Mouse (Mus musculus) right cerebral cortex, adult 2 months (tissue): ENCODE data around the gene 2010111I01Rik.
A peak's percentile ranks its signal among the peaks of the same experiment; 100 is the strongest.
"Not testable (repeated sequence)": the region's sequence is repeated elsewhere in the genome, so short reads cannot be mapped to it uniquely, and the experiment has no call there.

Experiments used
- DNase-seq, 2 experiments: peaks; one replicate each; pipeline ENCODE4 v3.0.0; 2021 to 2022; ENCODE audit warnings: low spot score in 2 of 2

Gene 2010111I01Rik

DNA sequence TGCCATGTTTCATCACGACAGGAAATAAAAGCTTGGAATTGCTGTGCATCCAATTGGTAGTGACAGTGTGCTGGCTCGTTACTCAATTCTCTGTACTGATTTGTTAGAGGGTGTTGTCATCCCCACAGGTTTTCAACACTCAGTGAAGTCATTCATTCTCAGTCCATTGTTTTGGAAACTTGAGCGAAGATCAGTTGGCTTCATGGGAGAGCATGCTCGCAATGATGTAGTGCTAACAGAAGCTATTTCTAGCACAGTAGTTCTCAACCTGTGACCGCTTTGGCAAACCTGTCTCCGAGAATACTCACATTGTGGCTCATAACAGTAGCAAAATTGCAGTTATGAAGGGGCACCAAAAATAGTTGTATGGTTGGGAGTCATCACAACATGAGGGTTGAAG, 8.7 kb upstream of the 2010111I01Rik start:
- DNase-seq: no peak

DNA sequence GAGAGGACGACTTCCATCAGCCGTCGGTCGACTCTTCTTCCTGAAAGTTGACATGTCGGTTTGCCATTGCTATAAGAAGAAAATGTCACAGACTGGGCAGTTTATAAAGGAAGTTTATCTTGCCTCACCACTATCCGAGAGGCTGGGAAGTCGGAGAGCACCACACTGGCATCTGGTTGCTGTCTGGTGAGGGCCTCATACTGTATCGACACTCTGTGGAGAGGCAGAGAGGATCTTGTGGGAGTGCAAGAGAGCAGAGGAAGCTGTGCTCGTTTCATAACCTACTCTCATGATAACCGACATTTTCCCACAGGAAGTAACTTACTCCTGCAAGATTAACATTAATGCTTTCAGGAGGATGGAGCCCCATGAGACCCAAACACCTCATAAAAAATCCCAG, 7.9 kb upstream of the 2010111I01Rik start:
- DNase-seq: no peak

- DNase-seq: no peak
These were observed 1.3 kb upstream of the 2010111I01Rik start for GRCm38 (mm10) chr13:62963358-62963757.

DNA sequence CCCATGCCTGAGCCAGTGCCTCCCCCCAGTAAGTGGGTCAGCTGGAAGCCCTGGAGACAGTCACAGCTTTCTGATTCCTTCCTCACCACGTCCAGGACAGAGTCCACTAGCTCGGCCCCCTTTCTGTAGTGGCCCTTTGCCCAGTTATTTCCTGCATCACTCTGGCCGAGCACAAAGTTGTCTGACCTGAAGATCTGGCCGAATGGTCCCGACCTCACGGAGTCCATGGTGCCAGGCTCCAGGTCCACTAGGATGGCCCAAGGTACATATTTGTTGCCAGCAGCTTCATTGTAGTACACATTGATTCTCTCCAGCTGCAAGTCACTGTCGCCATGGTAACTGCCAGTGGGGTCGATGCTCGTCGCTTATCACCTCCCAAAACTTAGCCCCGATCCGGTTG, 3.5 kb downstream of the 2010111I01Rik start:
- no peak for DNase-seq

DNA sequence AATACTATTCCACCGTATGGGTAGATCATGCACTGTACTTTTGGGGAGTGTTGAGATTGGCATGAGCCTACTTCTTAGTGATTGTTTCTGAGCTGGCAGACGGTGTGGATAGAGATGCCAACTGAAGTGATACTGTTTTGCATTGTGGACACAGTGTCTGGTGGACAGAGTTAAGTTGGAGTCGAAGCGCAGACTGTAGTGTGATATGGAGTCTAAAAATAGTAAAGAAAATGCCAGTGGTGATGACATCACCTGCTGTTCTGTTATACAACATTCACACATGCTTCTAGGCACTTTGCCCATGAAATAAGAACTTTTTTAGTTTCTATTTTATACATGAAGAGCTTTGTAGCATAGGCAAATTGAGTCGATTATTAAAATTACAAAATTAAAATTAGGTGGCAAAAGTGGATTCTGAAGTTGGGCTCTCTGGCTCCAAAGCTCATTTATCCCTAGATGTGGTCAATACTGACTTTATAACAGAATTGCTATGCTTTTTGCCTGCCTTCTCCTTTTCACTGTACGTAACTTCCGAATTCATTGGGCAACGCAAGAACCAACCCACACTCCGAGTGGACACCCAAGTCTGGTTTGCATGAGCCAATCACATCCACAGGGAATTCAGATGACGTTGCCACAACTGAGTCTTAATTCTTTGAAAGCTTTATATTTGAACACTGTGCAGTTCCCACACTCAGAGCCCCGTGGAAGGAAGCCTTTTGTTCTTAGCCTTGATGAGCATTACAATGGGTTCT, 6.0 kb downstream of the 2010111I01Rik start:
- DNase-seq: peak; percentile 26 to 27

DNA sequence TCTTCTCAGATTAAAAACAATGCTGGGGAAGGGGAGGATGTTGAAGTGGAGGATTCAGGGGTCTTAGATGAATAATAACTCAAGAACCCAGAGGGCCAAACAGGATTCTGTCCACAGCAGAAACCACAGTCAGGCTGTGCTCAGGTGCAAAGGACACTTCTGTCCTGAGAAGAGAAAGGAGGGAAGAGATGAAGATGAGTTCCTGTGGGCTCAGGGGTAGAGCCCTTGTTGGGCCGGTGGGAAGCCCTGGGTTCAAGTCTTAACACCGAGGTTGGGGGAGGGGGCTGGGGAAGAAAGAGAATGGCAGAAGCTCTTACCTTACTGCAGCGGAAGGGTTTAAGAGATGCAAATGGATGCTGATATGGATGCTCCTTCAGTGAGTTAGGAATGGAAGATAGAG, 7.7 kb downstream of the 2010111I01Rik start:
- no peak for DNase-seq

GRCm38 (mm10) chr13:62973111-62973510, 8.4 kb downstream of the 2010111I01Rik start:
- DNase-seq: no peak

DNA sequence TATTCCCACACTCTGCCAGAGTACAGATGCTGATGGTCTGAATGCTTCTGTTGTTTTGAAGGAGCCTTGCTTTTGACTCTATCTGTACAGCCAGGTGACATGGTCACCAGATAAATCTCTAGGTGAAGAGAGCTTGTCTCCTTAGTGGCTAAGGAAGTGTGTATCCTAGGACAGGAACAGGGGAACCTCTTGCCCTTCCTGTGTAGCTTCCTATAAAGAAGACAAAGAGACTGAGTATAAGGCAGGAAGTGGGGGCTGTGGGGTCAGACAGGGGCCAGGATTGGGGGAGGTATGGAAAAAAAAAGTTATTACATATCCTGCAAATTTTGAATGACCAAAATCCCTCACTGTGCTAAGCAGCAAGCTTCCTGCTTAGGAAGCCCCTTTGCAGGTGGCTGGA, 13.4 kb downstream of the 2010111I01Rik start:
- DNase-seq: no peak

DNA sequence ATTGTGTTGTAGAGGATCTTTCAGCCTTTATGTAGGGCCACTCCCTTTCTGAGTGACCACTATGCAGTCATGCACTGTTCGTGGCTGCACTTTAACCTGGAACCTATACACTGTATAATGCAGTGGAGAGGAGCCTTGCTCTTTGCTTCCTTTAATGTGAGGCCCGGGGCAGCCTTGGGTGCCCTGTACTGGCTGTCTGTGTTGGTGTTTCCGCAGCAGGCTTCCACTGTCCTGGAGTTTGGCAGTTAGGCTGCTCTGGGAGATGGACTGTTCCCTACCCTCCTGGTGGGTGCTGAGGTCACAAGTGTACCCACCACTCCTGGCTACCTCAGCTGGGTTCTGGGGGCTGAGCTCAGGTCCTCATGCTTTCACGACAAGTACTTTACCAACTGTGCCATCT, 14.1 kb downstream of the 2010111I01Rik start:
- no peak for DNase-seq

- no peak for DNase-seq
These were observed 14.5 kb downstream of the 2010111I01Rik start for GRCm38 (mm10) chr13:62979215-62979614.

DNA sequence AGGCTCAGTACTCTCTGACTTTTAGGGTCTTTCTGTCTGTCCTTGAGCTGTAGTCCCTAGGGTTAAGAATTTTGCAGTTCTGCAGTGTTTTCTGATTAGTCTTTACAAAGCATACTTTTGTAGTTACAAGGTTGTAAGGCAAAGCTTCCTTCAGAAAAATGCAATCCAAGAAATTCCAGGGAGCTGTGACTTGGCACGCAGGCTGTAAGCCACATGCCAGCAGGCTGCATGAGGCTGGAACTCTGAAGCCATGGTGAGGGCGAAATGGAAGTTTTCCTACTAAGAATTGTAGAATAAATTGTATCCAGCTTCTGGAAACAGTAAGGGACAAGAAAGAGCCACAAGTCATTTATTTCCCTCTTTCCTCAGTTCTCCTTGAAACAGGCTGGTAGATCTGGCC, 15.4 kb downstream of the 2010111I01Rik start:
- peak in 1 of 2 experiments; percentile 10 for DNase-seq

DNA sequence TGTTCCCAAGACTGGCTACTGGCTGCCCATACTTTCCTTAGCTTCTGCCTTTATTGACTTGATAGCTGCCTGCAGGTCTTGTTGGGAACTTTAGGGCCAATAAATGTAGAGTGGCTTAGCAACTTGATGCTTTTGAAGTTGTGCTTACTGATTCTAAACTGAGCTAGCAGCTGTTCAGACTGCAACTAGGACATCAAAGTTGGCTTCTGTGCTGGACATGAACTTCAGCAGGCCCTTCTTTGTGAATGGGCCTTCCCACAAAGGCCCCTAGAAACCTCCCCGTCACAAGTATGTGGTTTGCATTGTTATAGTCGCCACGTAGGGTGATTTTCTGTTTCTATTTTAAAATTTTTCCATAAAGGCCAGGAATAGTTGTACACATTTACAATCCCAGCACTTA, 19.8 kb downstream of the 2010111I01Rik start:
- DNase-seq: no peak

DNA sequence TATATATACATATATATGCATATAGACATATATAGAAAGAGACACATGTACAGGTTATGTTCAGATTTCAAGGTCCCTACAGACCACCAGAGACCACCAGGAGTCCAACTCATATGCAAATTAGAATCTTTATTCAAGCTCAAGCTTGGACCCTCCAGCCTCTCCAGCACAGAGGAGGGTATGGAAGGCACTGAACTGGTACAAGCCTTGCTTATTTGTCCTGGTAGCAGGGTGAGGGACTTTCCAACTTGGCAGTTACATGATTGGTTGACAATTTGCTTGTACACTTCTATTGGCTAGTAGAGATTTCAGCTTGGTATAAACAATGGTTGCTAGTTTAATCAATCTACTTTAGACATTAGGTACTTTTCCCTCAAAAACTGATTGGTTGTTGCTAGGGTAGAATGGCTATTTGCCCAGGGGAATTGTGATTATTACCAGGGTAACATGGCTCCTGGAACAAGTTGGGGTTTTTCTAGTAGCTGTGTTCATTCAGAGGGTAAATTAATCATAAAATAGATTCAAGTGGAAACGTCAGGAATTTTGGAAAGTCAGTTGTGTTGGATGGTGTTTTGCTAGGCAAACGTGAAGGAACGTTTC, 25.3 kb downstream of the 2010111I01Rik start:
- DNase-seq: no peak

- no peak for DNase-seq
These were observed 29.1 kb downstream of the 2010111I01Rik start for GRCm38 (mm10) chr13:62993543-62994477.

DNA sequence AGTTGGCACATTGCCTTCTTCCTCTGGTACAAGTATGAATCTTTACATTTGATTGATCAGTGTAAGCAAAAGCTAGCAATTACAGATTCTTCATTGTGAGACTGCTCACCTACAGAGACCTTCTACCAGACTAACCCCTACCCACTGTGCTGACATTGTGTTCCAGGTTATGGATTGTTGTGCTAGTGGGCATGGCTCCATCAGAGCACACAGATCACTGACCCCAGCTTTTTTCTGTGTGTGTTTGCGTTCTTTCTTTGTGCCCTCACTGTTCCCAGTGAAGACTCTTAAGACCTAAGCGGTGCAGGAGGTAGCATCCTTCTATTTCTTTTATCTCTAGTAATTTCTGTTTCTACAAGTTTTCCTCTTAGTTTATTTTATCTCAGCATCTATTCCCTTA, 32.1 kb downstream of the 2010111I01Rik start:
- DNase-seq: no peak

DNA sequence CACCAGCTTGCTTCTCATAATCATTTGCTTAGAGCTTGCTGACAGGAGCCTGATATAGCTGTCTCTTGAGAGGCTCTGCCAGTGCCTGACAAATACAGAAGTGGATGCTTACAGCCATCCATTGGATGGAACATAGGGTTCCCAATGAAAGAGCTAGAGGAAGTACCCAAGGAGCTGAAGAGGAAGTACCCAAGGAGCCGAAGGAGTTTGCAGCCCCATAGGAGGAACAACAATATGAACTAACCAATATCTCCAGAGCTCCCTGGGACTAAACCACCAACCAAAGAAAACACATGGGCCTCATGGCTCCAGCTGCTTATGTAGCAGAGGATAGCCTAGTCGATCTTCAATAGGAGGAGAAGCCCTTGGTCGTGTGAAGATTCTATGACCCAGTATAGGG, 42.8 kb downstream of the 2010111I01Rik start:
- DNase-seq: not testable (repeated sequence)

- DNase-seq: peak in 1 of 2 experiments; percentile 13
These were observed 45.8 kb downstream of the 2010111I01Rik start for GRCm38 (mm10) chr13:63010345-63011090.

DNA sequence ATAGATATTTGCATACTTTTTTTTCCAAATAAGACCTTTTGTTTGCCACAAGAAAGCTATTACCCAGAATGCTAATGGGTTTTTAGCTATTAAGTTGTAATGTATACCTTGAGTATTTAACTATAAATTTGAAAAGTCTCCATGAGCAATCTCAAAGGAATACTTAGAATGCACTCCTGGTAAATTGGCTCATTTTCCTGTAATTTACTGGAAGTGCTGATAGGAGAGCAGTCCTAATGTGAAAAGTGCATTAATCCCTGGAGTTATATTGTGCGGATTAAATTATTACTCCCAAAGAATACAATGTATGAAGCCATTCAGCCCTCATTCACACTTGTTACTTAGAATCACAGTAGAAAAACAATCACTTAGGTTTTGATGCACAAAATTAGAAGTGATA, 49.7 kb downstream of the 2010111I01Rik start:
- no peak for DNase-seq

DNA sequence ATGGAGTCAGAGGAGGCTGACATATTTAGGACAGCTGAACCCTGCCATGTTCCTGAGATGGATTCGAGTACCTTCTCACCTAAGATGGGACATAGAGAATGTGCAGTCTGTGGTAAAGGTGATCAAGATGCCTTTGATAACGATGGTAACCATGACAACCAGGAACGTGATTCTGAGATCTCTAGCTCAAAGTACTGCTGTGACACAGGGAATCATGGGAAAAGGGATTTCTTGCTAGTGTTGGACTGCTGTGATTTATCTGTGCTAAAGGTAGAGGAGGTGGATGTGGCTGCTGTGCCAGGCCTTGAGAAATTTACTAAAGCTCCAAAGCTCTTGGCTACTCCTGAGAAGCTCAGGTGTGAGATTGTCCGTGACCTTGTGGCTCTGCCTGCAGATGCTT, 50.7 kb downstream of the 2010111I01Rik start:
- no peak for DNase-seq

- peak; percentile 55 to 68 for DNase-seq
These were observed 51.4 kb downstream of the 2010111I01Rik start for GRCm38 (mm10) chr13:63016056-63016455.
